Mouse (Mus musculus) heart, adult 9 months (tissue): ENCODE data around the gene Pigb.

ENCODE experiments used
- DNase-seq, 2 experiments: peaks; one replicate each; pipeline ENCODE4 v3.0.0; 2022; ENCODE audit warnings: low spot score in 2 of 2

Gene Pigb

GRCm38 (mm10) chr9:73045711-73046110 is 5.5 kb upstream of the Pigb start:
- no peak for DNase-seq

- no peak for DNase-seq
Observed at GRCm38 (mm10) chr9:73045204-73045603, 5.0 kb upstream of the Pigb start.

GRCm38 (mm10) chr9:73044146-73045079 is 4.2 kb upstream of the Pigb start, which contains the start of gene Rab27a:
Rab27a (plus strand) TSS chr9:73044854.
- peak; percentile 77 for DNase-seq

DNA sequence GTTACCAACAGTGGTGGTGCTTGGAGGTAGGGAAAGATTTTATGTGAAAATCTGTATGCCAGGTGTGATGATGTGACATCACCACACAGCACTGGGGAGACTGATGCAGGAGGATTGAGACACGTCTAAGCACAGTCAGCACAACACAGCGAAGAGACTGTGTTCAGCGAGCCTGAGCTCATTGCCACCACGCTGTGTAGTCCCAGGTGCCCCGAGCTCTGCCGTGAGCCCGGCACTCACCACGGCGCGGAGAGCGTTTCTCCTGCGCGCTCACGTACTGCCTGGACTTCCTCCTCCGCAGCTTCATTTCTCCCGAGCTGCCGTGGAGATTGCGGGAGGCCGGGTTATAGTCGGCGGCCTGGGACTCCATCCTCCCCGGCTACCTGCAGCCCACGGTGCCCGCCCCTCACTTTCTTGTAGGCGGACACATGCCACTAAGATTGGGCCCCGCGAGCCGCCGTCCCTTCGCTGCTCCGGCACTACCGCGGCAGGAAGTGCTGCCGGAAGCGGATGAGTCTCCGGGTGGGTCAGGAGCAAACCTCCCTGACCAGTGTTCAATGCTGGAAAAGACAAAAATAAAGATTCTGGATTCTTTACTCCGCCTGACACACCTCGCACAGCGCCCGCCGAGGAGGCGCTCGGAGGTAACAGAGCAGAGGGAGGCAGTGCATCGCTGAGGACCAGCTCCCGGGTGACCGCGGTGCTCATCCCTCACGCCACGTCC is 794 bp downstream of the Pigb start:
- DNase-seq, result peak; percentile 89

- DNase-seq, result no peak
Observed at GRCm38 (mm10) chr9:73033406-73033805, 6.8 kb downstream of the Pigb start.

DNA sequence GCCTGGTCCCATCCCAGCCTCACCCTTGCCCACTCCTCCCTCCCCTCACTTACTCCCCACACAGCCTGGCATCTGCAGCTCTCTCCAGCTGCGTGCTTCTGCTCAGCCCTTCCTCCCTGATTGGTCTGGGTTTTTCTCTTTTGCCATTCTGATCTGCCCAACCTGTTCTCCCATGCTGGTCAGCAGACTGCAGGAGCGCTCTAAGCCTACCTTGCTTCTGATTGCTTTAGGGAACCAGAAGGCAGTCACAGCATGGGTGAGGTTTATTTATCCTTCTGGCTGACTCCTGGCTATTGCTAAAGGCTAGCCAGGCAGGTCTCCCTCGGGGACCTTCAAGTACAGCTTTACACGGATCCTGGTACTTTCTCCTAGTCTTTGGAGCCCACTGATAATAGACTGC is 8.8 kb downstream of the Pigb start:
- no peak for DNase-seq

DNA sequence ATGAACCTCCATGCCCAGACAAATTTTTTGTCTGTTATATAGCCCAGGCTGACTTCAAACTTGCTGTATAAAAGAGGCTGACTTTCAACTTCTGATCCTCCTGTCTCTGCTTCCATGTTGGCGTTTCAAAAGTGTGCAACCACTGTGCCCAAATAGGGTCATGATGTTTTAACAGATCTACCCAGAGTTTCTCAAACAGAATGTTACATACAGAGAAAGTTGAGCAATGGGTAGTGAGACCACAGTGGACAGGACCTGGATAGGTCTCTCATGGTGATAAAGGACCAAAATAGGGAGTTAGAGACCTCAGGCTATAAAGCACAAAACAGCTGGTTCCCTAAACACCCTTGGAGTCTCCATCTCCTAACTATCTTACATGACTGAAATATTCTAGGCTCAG is 9.7 kb downstream of the Pigb start:
- DNase-seq, result no peak

GRCm38 (mm10) chr9:73025818-73026636 is 14.2 kb downstream of the Pigb start:
- no peak for DNase-seq

DNA sequence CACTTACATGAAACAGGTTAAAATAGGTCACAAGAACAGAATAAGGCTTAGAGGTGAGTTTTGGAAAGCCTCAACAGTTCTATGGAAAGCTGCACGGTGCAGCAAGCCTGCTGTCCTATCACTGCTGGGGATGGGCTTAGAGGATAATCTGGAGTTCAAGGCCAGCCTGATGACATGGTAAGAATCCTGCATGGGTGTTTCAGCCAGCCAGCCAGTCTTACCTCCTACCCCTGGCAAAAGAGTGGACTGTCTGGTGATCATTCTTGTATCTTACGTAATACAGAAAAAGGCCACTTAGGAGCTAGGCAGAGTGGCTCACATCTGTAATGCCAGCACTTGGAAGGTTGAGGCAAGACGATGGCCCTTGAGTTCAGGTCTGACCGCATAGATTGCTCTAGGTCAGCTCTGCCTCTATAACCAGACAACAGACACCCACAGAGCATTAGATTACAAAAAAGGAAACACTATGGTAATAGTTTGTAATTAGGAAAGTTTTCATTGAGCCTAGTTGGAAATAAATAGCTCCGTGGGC is 19.5 kb downstream of the Pigb start:
- DNase-seq, result no peak

DNA sequence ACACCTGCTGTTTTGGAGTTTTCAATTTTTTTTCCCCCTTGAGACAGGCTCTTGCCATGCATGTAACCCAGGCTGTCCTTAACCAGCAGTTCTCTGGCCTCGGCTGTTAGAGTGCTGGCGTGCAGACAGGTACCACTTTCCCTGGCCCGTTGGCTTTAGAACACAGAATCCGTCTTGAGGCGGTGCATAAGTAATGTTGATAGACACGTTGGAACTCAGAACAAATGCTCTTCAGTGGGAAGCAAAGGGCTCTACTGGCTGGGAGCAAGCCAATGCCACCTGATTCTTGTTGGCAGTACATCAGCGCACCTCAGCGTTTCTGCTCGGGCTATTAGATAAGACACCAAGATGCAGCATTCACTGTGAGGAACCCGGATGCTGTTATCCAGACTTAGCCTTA is 20.3 kb downstream of the Pigb start:
- no peak for DNase-seq

- DNase-seq, result no peak
Observed at GRCm38 (mm10) chr9:73014724-73015123, 25.5 kb downstream of the Pigb start.

- no peak for DNase-seq
Observed at GRCm38 (mm10) chr9:73012629-73013028, 27.5 kb downstream of the Pigb start.

- no peak for DNase-seq
Observed at GRCm38 (mm10) chr9:73008384-73008783, 31.8 kb downstream of the Pigb start.

DNA sequence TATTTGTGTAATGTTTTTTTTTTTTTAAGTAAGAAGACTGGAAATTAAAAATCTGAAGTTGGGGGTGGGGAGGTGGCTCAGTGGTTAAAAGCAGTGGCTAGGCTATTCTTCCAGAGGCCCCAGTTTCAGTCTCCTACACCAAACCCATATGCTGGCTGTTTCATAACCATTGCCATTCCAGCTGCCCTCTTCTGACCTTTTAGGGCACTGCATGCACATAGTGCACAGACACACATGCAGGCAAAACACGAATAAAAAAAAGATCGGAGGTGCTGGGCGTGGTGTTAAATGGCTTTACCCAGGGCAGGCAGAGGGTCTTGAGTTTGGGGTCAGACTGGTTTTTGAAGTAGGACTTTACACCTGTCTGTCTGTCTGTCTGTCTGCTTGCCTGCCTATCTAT is 34.0 kb downstream of the Pigb start:
- DNase-seq, result no peak

DNA sequence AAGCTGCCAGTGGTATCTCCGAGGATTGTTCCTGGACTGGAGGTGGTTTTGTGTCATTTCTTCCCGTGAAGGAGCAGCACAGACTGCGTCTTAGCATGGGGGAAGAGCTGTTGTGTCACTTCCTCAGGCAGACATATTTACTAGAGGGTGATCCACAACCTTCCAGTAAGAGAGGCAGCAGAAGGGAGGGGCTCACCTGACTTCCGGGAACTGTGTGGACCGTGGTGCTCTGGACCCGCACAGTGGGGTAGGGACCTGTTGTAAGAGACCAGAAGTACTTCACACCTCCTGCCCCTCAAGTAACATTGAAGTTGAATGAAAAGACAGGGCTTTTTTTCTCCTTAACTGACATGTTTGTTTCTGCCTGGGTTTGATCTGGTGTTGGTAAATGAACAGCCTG is 35.1 kb downstream of the Pigb start:
- DNase-seq, result no peak

- DNase-seq, result no peak
Observed at GRCm38 (mm10) chr9:73004076-73004475, 36.1 kb downstream of the Pigb start.

DNA sequence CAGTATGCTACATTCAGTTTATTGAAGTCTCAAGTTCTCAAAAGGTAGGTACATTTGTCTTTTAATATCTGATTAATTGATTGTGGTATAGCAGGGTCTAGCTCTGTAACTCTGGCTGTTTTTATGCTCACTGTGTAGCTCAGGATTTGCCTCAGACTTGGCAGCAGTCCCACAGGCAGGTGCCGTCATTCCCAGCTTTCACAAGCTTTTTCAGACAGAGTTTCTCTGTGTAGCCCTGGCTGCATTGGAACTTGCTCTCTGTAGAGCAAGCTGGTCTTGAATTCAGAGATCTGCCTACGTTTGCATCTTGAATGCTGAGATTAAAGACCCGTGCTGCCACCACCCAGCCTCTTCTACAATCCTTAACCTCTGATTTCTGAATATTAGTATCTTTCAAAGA is 38.0 kb downstream of the Pigb start:
- DNase-seq, result no peak

DNA sequence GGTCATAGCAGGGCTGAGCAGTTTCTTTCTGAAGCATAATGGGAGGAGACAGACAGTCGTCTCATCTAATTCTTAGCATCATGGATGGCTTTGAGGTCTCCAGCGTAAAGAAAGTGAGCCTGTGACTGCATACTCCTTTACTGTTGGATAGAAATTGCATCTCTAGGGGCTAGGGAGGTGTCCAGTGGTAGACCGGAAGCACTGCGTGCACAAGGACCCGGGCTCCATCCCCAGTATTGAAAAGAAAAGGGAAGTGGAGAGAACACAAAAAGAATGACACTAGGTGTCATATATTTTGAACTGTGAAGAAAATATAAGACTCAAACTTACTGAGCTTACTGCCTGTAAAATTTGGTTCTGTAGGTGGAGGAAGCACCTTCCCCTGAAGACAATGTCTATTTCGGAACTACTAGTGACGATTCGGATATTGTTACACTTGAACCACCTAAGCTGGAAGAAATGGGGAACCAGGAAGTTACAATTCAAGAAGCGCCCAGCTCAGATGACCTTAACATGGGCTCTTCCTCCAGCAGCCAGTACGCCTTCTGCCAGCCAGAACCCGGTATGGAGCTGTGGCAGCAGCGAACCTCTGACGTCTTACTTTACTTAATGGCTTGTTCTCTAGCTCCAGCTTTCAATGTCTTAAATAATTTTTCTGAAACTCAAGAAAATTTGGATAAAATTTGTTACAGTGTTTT is 38.7 kb downstream of the Pigb start:
- no peak for DNase-seq

DNA sequence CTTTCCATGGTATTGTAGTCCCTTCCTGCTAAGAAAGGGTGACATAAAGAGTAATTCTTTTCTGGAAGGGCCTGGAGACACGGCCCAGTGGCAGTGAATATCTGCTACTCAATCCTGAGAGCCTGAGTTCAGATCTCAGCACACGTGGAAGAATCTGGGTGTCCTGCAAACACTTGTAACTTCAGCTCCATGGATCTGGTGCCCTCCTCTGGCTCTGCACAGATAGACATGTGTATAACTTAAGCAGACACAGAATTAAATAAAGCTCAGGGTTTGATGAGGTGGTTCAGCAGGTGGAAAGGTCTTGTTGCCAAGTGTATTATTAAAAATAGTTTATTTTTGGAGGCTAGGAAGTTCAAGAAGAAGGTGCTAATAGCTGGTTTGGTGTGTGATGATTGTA is 39.7 kb downstream of the Pigb start:
- DNase-seq, result no peak

GRCm38 (mm10) chr9:72996806-72997205 is 43.4 kb downstream of the Pigb start:
- DNase-seq, result no peak

DNA sequence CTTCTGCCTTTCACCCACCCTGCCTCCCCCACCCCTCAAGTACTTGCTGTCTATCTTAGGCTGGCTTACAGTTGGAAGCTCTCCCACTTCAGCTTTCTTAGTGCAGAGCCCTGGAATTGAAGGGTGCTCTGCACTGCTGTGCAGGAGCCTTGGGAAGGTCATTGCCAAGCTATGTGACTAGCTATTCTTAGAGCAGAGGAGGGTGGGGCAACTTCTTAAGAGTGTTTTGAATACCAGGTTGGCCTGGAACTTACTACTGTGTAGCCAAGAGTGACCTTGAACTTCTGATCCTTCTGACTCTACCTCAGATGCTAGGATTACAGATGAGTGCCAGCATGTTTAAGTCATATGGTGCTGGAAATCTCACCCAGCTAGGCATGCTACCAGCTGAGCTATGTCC is 44.0 kb downstream of the Pigb start:
- no peak for DNase-seq
